Mouse (Mus musculus) layer of hippocampus, postnatal 10 days (tissue): Measurements from ENCODE around the gene Abca7. TPM values are rescaled to one million over a fixed set of nuclear protein-coding genes. Genes with fewer than 3 reads are reported as not detected.

Experiments used
- DNase-seq, 2 experiments: peaks; one replicate each; pipeline ENCODE4 v3.0.0; 2021; ENCODE audit warnings: low spot score in 2 of 2
- total RNA-seq, 2 experiments: library from RNA; stranded (reverse); gene quantifications; 2 replicates each; pipeline ENCODE4 v1.2.3; 2021

The Abca7 gene
- total RNA-seq, 2 experiments from 2014 or later, result 9.3 to 10.3 TPM

DNA sequence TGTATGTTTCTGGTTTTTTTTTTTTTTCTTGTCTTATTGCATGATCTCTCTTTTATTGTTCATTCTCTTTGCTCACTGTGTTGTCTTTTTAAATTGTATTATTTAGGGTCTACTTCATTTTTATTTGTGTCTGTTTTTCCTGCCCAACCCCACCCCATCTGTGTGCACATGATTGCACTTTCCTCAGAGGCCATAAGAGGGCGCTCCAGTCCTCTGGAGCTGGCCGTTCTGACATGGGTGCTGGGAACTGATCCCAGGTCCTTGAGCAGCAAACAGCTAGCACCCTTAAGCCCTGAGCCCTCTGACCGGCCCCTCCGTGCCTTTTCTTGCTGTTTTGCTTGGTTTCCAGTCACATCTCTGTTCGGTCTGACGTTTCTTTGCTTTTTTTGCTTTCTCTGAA is 4.7 kb upstream of the Abca7 start:
- no peak for DNase-seq

DNA sequence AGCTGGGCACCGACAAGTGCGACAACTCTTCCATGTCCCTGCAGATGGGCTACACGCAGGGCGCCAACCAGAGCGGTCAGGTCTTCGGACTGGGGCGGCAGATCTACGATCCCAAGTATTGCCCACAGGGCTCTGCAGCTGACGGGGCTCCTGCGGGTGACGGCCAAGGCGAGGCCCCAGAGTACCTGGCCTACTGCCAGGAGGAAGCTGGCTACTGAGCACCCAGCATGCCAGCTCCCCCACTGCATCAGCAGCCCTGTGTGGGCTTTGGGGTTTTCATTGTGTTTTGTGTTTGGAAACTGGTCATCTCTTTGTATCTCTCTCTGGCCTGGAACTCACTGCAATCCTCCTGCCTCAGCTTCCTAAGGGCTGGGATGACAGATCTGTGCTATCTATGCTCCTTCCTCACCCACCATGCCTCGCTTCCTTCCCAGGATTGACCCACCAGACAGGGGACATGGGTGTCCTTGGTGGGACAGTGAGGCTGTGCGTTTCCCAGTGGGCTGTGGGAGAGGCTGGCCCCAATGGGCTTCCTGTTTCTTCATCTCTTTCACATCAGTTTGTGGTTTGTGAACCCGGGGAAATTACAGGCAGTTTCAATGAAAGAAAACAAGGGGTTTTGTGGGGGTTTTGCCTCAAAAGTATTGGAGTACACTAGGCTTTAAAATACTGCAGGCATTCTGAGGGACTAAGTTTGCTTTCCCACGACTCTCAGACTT is 1.7 kb upstream of the Abca7 start:
- no peak for DNase-seq

DNA sequence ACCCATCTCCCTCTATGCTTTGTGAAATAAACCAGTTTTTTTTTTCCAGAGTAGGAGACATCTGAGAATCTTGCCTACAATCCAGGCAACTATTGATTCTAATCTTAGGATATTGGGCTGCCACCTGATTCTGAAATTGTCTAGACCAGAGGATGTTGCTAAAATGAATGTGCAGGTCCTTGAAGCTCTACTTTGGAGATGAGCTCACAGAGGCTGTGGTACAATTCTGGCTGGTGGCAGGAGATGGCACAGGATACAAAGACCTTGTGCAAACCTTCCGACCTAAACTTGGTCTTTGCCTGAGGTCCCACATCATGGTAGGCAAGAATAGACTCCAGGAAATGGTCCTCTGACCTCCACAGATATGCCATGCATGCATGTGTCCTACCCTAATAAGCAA is 658 bp upstream of the Abca7 start:
- no peak for DNase-seq

DNA sequence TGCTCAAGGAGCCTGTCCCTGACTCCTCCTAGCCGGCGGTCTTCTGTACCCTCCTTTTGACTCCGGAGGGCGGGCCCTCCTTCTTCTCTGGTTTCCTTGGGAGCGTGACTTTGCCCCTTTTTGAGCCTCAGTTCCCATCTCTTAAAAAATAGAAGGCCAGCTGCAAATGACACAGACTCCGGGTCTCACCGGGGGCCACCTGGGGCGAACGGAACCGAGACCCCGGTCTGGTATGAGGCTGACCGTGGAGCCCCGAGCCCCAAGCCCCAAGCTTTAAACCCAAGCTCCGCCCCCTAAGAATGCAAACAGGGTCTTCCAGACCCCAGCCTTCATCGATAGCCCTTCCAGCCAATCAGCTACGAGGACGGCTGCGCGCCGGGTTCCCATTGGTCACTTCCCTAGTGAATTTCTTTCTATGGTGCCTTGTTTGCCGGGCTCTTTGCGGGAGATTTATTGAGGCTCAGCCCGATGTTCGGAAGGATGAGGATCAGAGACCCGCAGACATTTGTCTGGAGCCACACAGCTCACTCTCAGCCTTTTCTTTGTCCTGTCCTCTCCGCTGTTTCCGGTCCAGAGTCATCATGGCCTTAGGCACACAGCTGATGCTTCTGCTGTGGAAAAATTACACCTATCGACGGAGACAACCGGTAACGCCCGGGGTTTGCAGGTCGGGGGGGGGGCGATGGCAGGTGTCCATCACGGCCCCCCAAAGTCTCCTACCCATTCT is 903 bp downstream of the Abca7 start:
- DNase-seq, result peak; percentile 66 to 79

DNA sequence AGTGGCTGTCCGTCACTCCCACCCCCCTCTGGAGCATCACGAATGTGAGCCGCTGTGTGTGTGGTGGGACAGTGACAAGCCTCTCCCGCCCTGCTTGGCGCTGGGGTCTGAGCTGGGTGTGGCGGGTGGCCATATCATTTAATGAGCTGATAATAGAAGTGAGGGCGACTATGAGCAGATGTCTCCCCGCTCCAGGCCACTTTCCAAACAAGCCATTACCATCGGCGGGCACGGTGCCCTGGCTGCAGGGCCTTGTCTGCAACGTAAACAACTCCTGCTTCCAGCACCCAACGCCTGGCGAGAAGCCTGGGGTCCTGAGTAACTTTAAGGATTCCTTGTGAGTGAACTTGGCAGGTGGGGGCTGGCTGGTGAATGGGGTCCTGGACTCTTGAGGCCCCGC is 1.5 kb downstream of the Abca7 start:
- peak in 1 of 2 experiments; percentile 52 for DNase-seq

DNA sequence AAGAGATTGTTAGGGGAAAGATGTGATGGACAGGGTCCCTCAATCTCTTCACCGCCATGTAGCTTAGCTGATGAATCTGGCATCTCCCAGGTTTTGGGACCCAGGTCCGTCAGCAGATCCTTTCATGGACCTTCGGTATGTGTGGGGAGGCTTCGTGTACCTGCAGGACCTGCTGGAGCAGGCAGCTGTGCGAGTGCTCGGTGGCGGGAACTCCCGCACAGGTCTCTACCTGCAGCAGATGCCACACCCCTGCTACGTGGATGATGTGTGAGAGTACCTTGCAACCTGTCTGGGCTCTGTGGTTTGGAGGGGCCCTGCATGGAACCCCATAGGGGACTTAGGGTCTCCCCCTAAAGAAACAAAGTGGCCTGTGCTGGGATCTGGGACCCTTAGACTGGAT is 5.7 kb downstream of the Abca7 start:
- no peak for DNase-seq

DNA sequence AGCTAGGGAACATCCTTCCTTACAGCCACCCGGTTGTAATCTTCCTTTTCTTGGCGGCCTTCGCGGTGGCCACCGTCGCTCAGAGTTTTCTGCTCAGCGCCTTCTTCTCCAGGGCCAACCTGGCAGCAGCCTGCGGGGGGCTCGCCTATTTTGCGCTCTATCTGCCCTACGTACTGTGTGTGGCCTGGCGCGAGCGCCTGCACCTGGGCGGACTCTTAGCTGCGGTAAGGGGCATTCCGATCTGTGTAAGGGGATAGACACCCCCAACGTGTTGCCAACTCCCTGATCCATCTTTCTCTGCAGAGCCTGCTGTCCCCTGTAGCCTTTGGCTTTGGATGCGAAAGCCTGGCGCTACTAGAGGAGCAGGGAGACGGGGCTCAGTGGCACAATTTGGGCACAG is 6.5 kb downstream of the Abca7 start:
- no peak for DNase-seq

DNA sequence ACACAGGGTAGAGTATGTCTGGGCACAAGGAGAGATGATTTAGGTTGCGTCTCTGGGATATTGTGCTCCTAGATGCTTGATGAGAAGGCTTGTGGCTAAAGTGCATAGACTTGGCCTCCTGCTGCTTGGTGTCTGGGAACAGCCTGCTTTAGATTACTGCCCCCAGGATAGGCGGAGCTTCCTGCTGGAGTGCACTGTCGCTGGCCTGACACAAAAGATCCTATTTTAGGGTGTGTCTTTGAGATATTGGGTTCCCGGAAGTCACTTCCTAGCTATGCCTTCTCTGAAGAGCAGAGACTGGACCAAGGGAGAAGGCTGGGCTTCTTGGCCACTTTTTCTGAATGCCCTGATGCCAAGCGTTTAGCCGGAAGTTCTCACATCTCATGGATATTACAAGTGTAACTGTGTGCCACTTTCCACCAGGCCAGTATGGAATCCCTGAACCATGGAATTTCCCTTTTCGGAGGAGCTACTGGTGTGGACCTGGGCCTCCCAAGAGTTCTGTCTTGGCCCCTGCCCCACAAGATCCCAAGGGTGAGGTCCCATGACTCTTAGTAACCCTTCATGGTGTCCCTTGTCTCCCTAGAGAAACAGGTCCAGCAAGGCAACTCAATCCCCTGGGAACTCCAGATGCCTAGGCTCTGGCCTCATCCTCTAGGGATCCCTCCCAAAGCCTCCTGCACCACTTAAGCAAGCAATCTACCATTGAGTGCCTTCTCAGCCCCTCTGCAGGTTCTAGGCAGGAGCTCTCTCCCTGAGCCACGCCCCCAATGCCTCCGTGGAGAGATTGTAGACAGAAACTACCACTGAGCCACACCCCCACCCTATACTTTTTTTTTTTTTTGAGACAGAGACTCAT is 7.3 kb downstream of the Abca7 start:
- DNase-seq, result no peak

DNA sequence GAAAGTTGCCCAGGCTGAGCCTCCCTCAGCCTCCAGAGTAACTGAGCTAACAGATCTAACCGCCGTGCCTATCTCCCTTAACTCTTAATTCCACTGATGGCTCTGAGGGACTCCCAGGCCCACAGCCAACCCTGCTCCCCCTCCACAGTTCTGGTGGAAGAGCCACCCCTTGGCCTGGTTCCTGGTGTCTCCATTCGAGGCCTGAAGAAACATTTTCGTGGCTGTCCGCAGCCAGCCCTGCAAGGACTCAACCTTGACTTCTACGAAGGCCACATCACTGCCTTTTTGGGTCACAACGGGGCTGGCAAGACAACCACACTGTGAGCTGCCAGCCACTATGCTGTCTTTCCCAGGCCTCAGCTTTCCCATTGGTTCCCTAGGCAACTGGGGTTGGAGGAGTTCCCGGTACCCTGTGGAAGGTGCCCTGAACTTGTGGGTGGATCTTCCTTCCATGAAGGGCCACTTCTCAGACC is 8.0 kb downstream of the Abca7 start:
- no peak for DNase-seq

DNA sequence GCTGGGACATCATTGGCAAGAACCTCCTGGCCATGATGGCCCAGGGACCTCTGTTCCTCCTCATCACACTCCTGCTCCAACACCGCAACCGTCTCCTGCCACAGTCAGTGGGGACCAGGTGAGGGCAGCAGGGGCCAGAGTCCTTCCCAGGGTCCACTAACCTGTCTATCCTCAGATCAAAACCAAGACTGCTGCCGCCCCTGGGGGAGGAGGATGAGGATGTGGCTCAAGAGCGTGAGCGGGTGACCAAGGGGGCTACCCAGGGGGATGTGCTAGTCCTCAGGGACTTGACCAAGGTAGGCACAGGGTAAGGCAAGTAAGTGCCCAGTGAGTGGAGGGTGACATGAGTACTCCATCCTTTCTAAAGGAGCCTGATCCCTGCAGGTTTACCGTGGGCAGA is 15.4 kb downstream of the Abca7 start:
- DNase-seq, result no peak

DNA sequence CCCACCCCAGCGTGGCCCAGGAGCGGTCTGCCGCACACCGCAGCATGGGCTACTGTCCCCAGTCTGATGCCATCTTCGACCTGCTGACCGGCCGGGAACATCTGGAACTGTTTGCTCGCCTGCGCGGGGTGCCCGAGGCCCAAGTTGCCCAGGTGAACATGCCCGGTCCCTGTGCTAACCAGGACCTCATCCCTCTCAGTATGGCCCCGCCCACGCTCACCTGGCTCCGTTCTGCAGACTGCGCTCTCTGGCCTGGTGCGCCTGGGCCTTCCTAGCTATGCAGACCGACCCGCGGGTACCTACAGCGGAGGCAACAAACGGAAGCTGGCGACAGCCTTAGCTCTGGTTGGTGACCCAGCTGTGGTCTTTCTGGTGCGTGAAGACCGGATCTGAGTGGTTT is 17.3 kb downstream of the Abca7 start:
- DNase-seq, result no peak

DNA sequence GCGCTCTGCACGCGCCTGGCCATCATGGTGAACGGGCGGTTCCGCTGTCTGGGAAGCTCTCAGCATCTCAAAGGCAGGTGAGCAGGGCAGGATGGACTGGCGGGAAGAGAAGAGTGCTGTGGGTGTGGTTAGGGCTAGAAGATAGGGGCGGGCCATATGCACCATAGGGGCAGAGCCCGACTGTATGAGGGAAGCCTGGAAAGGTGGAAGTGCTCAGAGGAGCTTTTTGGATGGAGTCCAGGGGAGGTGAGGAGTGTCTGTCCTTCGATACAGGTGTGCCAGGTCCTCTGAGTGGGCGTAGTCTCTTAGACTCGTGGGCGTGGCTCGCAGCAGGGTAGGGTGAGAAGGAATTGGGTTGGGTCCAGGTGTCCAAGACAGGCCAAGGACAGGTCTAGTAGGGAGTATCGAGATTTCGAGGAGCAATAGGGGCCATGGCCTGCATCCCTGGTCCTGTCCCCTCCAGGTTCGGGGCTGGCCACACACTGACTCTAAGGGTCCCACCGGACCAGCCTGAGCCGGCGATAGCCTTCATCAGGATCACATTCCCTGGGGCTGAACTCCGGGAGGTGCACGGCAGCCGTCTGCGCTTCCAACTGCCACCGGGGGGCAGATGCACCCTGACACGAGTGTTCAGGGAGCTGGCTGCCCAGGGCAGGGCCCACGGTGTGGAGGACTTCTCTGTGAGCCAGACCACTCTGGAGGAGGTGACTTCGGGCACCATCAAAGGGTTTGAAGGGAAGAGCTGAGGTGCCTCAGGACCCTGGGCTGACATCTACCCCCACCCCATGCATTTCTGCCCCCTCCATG is 18.4 kb downstream of the Abca7 start:
- no peak for DNase-seq

DNA sequence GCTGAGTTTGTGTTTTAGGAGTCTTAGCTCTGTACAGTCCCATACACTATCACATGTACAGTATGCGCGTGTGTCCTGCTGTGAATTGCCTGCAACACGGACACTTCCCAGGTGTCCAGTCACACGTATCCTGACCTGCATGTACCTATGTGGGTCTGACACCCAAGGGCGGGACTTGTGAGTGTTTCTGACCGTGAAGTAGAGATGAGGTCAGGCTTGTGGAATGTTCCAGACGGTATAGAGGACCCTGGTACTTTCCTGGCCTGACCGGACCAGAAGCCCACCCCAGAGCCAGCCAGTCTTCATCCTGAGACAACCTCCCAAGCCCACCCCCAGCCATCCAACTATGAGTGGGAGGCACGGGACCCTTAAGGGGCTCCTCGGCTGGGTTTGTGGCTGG is 19.3 kb downstream of the Abca7 start:
- DNase-seq, result no peak

DNA sequence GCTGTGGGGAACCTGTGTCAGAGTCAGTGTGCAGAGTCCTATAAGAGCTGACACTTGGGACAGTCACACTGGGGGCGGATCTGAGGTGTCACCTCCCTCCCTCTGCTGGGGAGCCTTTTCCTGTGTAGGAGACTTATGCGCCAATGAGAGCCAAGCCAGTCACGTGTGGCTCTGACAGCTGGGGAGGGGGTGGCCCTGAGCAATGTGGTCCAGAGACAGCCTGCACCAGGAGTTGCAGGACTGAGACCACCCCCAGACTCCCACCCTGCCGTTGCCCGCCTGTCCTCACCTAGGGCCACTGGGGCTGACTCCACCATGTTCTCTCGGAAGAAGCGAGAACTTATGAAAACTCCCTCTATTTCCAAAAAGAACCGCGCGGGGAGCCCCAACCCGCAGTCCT is 20.2 kb downstream of the Abca7 start, which contains the start of gene Arhgap45:
Gene Arhgap45 (plus strand): TSS at position 143 of the 400 bp plus-strand sequence.
- DNase-seq, result no peak

DNA sequence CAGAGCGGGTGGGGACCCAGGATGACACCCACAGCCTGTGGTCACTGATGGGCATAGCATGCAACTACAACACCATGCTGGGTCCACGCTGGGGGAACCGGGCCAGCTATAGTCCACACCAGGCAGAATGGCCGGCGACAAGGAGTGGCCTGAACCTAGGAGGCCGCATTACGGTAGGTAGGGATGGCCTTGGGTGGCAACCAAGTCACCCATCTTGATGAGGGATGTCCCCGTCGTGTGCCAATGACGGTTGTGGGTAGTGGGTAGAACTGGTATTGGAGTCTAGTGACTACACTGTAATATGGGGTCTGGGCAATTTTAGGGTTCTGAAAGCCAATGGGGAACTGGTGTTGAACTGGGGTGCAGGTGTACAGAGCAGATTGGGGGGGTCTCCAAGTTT is 20.6 kb downstream of the Abca7 start:
- no peak for DNase-seq

DNA sequence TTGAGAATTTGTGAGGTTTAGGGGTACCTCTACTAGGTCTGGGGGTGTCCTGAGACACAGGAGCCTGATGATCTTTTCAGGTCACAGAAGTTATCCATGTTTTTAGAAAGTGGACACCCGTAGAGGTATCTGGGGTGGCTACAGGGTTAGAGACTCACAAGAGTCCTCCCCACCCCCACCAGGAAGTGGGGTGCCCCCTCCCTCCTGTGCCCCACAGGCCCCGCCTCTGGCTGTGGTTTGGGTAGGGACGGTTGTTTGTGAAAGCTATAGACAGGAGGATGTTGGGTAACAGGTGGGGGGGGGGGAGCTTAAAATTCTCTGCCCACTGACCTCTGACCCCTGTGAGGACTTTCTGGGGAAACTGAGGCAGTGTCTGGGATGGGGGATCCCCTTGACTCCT is 21.1 kb downstream of the Abca7 start:
- DNase-seq, result no peak

DNA sequence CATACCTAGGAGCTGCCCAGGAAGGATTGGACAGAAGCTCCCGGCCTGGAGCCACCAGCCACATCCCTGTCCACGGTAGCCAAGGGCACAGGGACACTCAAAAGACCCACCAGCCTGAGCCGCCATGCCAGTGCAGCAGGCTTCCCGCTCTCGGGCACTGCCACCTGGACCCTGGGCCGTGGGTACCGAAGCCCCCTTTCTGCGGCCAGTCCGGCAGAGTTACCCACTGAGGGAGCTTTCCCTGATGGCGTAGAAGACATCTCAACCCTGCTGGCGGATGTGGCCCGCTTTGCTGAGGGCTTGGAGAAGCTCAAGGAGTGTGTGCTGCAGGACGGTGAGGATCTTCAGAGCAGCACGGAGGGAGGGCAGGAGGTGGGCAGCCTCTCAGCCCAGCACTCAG is 21.5 kb downstream of the Abca7 start:
- no peak for DNase-seq

DNA sequence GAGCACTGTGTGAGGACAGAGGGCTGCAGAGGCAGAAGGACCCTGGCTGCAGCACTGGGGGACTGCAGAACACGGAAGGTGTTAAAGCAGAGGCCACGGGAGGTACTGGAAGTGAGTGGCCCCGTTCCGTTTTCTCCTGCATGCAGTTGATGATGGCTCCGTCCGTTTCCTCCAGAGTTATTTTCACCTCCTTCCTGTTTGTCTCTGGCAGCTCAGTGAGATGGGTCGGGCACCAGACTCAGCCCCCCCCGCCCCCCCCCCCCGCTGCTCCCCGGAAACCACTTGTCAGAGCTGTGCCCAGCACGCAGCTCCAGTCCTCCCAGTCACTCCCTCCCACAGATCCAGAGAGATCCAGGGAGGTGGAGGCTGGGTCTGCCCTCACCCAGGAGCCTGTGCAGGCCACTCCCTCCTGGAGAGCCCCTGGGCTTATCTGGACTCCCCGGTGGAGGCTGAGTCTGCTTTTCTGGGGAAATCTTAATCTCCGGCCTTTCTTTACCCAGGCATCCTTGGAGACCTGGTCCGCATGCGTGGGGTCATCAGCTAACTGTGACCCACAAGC is 22.5 kb downstream of the Abca7 start:
- no peak for DNase-seq

DNA sequence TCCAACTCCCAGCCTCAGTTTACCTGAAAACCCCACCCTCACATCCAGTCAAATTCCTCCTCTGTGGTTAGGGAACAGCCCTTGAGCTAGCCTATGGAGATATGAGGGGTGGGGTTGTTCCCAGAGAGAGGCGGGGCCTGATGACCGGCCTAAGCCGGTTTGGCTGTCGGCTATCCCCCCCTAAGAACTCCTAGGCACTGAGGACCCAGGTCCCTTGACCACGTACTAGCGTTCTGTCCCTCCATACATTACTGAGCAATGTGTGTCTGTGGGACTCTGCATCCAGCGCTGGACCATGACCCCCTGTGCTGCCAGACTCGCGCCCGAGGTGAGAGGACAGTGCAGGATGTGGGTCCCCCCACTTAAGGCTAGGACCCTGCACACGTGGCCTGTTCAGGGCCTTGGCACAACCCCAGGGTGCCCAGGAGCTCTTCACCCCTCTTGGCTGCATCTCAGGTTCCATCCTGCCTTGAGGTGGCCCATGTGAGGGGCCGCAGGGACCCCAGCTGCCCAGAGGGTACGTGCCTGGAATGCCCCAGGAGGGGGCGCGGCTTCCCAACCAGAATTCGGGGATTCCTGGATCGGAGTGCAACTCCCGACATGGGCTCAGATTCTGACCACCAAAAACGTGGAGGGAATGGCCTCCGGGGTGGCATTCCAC is 23.3 kb downstream of the Abca7 start:
- no peak for DNase-seq

DNA sequence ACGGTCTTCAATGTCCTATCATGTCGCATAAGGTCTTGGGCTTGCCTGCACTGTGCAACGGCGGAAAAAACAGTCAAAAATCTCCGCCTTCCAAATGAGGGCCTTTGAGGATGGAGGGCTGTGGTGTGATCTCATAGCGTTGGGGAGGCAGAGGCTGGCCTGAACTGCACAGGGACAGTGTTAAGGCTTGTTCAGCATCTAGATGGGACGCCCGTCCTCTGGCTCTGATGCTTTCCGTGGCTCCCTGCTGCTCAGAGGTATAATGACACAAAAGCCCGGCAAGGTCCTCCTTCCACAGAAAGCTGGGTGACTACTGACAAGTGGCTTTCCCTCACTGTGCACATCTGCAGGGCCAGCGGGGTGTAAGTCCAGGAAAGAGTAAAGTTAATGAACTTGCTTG is 23.9 kb downstream of the Abca7 start:
- no peak for DNase-seq
